Mouse (Mus musculus): Measurements from ENCODE around the gene Arhgap19. TPM values are rescaled to one million over a fixed set of nuclear protein-coding genes. Genes with fewer than 3 reads are reported as not detected.

Gene Arhgap19
- polyA plus RNA-seq, 1 experiment from 2014 or later = 25.6 TPM

DNA sequence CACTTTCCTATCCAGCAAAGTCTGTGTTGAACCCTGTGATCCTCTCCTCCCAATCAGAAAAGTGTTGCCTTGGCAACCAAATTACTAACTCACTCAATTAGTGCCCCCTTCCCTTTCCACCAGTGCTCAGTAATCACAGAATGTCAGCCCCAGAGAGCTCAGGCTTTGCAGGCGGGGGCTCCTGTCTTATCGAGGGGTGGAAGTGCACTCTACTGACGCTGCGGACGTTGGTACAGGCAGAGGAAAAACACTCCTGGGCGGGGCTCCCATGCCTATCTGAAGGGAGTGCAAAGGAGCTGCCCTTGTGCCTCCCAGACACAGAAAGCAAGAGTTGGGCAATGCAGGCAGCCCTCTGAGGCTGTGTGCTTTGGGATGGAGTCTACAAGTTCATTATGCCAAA lies 34.0 kb upstream of the Arhgap19 start:
- ATAC-seq (ENCODE audit: low read depth) = peak; percentile 87
- Histone ChIP-seq H3K4me2 (ENCODE audit: low read depth, low read length) (peak overlapping the region; percentile 56), H3K4me3 (ENCODE audit: low read depth, low read length) (peak overlapping the region; percentile 23), H3K4me1 (ENCODE audit: control insufficient read depth, low read depth, low read length) (peaks cover 74% of the 10 kb centered on the region), H3K9me3 (replicated peaks; ENCODE audit: control insufficient read depth, low read length) (no peaks in the 10 kb centered on the region), H3K36me3 (ENCODE audit: control insufficient read depth, insufficient read depth) (no peaks in the 10 kb centered on the region), H3K27ac (ENCODE audit: low read length) (peak overlapping the region; percentile 89), H3K27me3 (ENCODE audit: control insufficient read depth, insufficient read depth, low read depth, low read length) (no peaks in the 10 kb centered on the region), H3K9ac (ENCODE audit: low read depth, low read length) (peak overlapping the region; percentile 17; the same call in 1 of the 2 replicates)
- 3% methylated on average over 6 of the region's 6 CpGs for WGBS (ENCODE audit: insufficient replicate concordance)

DNA sequence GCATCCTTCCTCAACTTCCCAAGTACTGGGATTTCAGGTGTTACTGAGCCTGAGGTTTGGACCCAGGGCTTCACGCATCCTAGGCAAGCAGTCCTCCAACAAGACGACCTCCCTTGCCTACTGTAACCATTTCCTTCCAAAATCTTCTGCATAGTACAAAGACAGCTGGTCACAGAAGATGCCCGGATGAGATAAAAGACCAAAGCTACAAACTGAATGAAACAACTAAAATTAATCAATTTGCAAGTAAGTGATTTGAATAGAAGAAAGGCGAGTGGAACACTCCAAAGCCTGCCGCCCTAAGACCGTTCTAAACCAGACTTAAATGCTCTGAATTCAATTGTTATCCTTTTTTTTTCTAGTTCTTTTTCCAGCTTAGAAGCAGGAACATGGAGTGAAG lies 33.6 kb upstream of the Arhgap19 start:
- peaks cover 73% of the 10 kb centered on the region for H3K4me1 ChIP-seq (ENCODE audit: control insufficient read depth, low read depth, low read length)
- ATAC-seq (ENCODE audit: low read depth) = no peak
- no peak overlapping the region; the same call in 1 of the 2 replicates for H3K4me3 ChIP-seq (ENCODE audit: low read depth, low read length)
- H3K9me3 ChIP-seq (replicated peaks; ENCODE audit: control insufficient read depth, low read length) = no peaks in the 10 kb centered on the region
- peak overlapping the region; percentile 56 for H3K4me2 ChIP-seq (ENCODE audit: low read depth, low read length)
- peak overlapping the region; percentile 89 for H3K27ac ChIP-seq (ENCODE audit: low read length)
- no peak overlapping the region for H3K9ac ChIP-seq (ENCODE audit: low read depth, low read length)
- 35% methylated on average over 6 of the region's 6 CpGs for WGBS (ENCODE audit: insufficient replicate concordance)
- H3K27me3 ChIP-seq (ENCODE audit: control insufficient read depth, insufficient read depth, low read depth, low read length) = no peaks in the 10 kb centered on the region
- H3K36me3 ChIP-seq (ENCODE audit: control insufficient read depth, insufficient read depth) = no peaks in the 10 kb centered on the region

DNA sequence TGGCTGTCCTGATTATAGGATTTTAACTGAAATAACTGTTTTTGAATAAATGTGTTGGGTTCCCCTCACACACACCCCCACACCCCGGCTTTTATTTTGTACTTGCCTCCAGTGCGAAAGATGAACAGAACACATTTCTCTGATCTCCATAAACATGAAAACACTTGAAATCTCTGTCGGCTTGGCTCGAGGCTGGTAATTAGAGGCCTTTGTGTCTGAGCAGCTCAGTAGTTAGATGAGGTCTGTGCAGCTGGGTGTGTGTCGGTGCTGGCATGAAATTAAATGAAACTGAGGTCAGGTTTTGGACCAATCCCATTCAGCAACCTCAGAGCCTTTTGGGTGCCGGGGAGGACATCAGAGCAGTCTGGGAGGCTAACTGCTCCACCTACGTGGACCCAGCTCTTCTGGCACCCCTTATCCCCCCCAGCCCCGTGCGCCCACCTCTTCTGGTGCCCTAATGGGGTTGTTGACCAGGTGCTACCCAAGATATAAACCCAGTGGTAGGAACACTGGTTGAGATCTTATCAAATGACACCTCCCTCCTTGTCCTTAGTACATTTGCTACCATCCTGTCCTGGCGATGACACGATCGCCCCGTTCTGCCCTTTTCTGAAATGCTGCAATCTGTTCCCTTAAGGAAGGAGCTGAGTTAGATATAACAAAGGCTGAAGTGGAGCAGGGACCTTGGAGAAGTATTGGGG lies 30.8 kb upstream of the Arhgap19 start:
- Histone ChIP-seq H3K9ac (ENCODE audit: low read depth, low read length) (peak overlapping the region; percentile 8; the same call in 1 of the 2 replicates), H3K9me3 (replicated peaks; ENCODE audit: control insufficient read depth, low read length) (no peaks in the 10 kb centered on the region), H3K27me3 (ENCODE audit: control insufficient read depth, insufficient read depth, low read depth, low read length) (no peaks in the 10 kb centered on the region), H3K4me2 (ENCODE audit: low read depth, low read length) (peak overlapping the region; percentile 88), H3K4me1 (ENCODE audit: control insufficient read depth, low read depth, low read length) (peaks cover 62% of the 10 kb centered on the region), H3K36me3 (ENCODE audit: control insufficient read depth, insufficient read depth) (no peaks in the 10 kb centered on the region), H3K4me3 (ENCODE audit: low read depth, low read length) (peak overlapping the region; percentile 87), H3K27ac (ENCODE audit: low read length) (peak overlapping the region; percentile 18; the same call in 1 of the 2 replicates)
- no peak for ATAC-seq (ENCODE audit: low read depth)
- WGBS (ENCODE audit: insufficient replicate concordance) = 40% methylated on average over 13 of the region's 13 CpGs

DNA sequence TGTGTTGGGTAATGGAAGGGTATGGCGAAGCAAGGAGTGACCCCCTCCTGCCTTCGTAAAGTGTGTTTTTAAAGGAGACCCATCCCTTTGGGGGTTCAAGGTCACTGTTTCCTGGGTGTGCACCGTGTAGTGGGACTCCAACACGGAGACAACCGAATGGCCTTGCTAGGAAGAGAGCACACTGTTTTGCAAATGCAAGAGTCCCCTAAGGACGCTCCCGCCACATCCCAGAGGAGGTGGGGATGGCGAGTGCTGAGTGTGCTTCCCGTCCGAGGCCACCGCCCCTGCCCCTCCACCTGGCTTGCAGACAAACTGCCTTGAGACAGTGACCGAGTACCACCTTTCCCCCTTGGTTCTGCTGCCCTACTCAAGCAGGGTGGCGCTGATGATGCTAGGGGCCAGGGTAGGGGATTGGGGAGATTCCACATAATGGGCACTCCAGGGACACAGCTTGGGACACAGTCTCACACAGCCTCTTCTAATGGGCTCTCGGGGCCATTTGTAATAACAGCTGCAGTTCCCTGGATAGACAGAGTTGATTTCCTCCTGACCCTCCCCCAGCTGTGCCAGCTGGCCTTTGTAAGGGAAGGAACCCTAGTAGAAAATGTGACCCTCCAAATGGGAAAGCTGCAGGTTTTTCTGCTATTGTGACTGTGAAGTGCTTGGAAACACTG lies 30.0 kb upstream of the Arhgap19 start:
- peak overlapping the region; percentile 54 for H3K27ac ChIP-seq (ENCODE audit: low read length)
- 19% methylated on average over 14 of the region's 14 CpGs for WGBS (ENCODE audit: insufficient replicate concordance)
- ATAC-seq (ENCODE audit: low read depth) = no peak
- H3K9me3 ChIP-seq (replicated peaks; ENCODE audit: control insufficient read depth, low read length) = no peaks in the 10 kb centered on the region
- H3K9ac ChIP-seq (ENCODE audit: low read depth, low read length) = peak overlapping the region; percentile 80
- H3K4me1 ChIP-seq (ENCODE audit: control insufficient read depth, low read depth, low read length) = peaks cover 54% of the 10 kb centered on the region
- no peaks in the 10 kb centered on the region for H3K27me3 ChIP-seq (ENCODE audit: control insufficient read depth, insufficient read depth, low read depth, low read length)
- peak overlapping the region; percentile 88 for H3K4me2 ChIP-seq (ENCODE audit: low read depth, low read length)
- no peaks in the 10 kb centered on the region for H3K36me3 ChIP-seq (ENCODE audit: control insufficient read depth, insufficient read depth)
- peak overlapping the region; percentile 87 for H3K4me3 ChIP-seq (ENCODE audit: low read depth, low read length)

DNA sequence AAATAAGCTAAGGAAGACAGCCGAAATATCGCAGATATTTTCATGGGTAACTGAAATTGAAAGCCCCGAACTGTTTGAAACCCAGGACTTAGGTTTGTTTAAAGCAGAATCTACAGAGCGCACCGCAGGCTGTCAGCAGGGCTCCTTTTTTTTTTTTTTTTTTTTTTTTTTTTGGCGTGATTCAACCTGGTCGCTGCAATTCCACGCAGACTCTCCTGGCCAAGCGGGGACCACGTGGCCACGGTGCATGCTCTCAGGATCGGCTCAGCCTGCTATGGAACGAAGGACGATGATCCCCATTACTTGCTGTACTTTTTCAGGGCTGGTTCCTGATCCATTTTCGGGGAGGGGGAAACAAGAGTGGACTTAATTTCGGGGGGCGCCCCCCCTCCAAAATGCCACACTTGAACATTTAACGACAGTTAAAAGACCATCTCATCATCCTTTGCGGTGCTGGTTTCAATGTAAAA lies 29.3 kb upstream of the Arhgap19 start:
- Histone ChIP-seq H3K4me3 (ENCODE audit: low read depth, low read length) (peak overlapping the region; percentile 87), H3K36me3 (ENCODE audit: control insufficient read depth, insufficient read depth) (no peaks in the 10 kb centered on the region), H3K9me3 (replicated peaks; ENCODE audit: control insufficient read depth, low read length) (no peaks in the 10 kb centered on the region), H3K4me2 (ENCODE audit: low read depth, low read length) (peak overlapping the region; percentile 88), H3K9ac (ENCODE audit: low read depth, low read length) (peak overlapping the region; percentile 80), H3K27ac (ENCODE audit: low read length) (peak overlapping the region; percentile 96), H3K4me1 (ENCODE audit: control insufficient read depth, low read depth, low read length) (peaks cover 47% of the 10 kb centered on the region), H3K27me3 (ENCODE audit: control insufficient read depth, insufficient read depth, low read depth, low read length) (no peaks in the 10 kb centered on the region)
- 1% methylated on average over 18 of the region's 19 CpGs for WGBS (ENCODE audit: insufficient replicate concordance)
- no peak for ATAC-seq (ENCODE audit: low read depth)

DNA sequence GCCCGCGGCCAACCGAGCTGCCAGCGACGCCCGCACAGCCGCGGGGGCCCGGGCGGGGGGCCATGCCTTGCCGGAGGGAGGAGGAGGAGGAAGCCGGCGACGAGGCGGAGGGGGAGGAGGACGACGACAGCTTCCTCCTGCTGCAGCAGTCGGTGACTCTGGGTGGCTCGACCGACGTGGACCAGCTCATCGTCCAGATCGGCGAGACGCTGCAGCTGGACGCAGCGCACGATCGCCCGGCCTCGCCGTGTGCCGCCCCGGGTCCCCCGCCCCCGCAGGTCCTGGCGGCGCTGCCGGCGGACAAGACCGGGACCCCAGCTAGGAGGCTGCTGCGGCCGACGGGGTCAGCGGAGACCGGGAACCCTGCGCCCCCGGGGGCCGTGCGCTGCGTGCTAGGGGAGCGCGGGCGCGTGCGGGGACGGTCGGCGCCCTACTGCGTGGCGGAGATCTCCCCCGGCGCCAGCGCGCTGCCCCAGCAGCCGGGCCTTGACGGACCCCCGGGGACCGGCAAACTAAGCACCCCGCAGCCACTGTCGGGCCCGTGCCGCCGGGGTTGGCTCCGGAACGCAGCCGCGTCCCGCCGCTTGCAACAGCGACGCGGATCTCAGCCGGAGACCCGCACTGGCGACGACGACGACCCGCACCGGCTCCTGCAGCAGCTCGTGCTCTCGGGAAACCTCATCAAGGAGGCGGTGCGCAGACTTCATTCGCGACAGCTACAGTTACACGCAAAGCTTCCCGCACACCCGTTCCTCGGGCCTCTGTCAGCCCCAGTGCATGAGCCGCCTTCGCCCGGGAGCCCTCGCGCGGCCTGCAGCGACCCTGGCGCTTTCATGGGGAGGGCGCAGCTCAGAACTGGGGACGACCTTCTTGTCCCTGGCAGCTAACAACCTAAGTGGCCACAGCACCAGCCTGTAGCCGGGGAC lies 28.5 kb upstream of the Arhgap19 start:
- under 1% methylated on average over 104 of the region's 112 CpGs for WGBS (ENCODE audit: insufficient replicate concordance)
- peaks cover 40% of the 10 kb centered on the region for H3K4me1 ChIP-seq (ENCODE audit: control insufficient read depth, low read depth, low read length)
- H3K27ac ChIP-seq (ENCODE audit: low read length) = peak overlapping the region; percentile 96
- H3K9me3 ChIP-seq (replicated peaks; ENCODE audit: control insufficient read depth, low read length) = no peaks in the 10 kb centered on the region
- peak overlapping the region; percentile 88 for H3K4me2 ChIP-seq (ENCODE audit: low read depth, low read length)
- peak overlapping the region; percentile 80 for H3K9ac ChIP-seq (ENCODE audit: low read depth, low read length)
- no peaks in the 10 kb centered on the region for H3K27me3 ChIP-seq (ENCODE audit: control insufficient read depth, insufficient read depth, low read depth, low read length)
- peak overlapping the region; percentile 87 for H3K4me3 ChIP-seq (ENCODE audit: low read depth, low read length)
- ATAC-seq (ENCODE audit: low read depth) = peak; percentile 53
- no peaks in the 10 kb centered on the region for H3K36me3 ChIP-seq (ENCODE audit: control insufficient read depth, insufficient read depth)

DNA sequence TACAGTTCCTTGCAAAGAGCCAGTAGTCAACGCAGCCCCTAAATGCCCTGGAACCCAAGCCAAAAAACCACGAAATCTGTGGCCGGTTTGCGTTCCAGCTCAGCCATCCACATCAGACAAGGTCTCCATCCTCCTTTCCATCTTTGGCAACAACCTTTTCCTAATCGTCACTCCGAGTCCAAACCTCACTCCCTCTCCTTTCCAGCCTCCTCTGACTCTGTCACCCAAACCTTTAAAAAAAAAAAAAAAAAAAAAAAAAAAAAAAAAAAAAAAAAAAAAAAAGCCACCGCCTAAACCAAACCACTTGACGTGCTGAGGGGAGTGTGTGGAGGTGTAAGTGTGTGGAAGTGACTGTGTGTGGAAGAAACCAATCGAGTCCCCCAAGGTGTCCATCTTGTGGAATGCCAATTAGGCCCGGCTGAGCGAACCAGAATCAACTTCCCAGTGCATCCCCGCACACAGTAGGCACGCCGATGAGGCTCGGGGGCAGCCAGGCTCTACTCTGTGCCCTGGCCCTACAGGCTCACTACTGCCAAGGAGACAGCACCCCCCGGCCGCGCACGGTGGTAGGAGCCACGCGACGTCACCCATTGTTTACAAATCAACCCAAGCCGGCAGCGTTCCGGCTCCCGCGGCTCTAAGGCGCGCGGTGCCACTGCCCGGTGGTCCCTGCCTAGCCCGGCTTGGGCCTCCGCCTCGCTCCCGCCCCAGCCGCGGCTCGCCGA lies 27.7 kb upstream of the Arhgap19 start, which contains the start of gene Frat1:
Frat1 (plus strand) TSS at position 590 of the 725 bp plus-strand sequence.
- no peaks in the 10 kb centered on the region for H3K9me3 ChIP-seq (replicated peaks; ENCODE audit: control insufficient read depth, low read length)
- H3K9ac ChIP-seq (ENCODE audit: low read depth, low read length) = peak within 1 kb of the TSS; percentile 80
- peaks cover 38% of the 10 kb centered on the region for H3K4me1 ChIP-seq (ENCODE audit: control insufficient read depth, low read depth, low read length)
- ATAC-seq (ENCODE audit: low read depth) = peak; percentile 87
- WGBS (ENCODE audit: insufficient replicate concordance) = 1% methylated on average over 39 of the region's 39 CpGs
- H3K36me3 ChIP-seq (ENCODE audit: control insufficient read depth, insufficient read depth) = no peaks in the 10 kb centered on the region
- H3K27me3 ChIP-seq (ENCODE audit: control insufficient read depth, insufficient read depth, low read depth, low read length) = no peaks in the 10 kb centered on the region
- H3K27ac ChIP-seq (ENCODE audit: low read length) = peak within 1 kb of the TSS; percentile 96
- H3K4me2 ChIP-seq (ENCODE audit: low read depth, low read length) = peak within 1 kb of the TSS; percentile 88
- H3K4me3 ChIP-seq (ENCODE audit: low read depth, low read length) = peak within 1 kb of the TSS; percentile 87

DNA sequence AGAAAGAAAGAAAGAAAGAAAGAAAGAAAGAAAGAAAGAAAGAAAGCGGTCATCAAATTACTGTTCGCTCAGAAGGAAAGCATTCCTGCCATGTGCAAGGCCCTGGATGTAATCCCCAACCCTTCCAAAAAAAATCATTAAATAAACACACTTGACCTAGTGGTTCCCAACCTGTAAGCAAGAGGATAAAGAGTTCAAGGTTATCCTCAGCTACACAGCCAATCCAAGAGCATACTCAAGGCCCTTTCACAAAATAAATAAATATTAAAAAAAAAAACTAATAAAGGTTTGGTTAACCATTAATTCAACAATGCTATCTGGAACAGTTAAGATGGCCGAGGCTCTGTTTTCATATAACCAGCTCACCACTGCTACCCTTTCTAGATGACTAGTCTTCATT lies 27.1 kb upstream of the Arhgap19 start:
- H3K4me3 ChIP-seq (ENCODE audit: low read depth, low read length) = peak overlapping the region; percentile 87
- peak overlapping the region; percentile 88 for H3K4me2 ChIP-seq (ENCODE audit: low read depth, low read length)
- H3K27me3 ChIP-seq (ENCODE audit: control insufficient read depth, insufficient read depth, low read depth, low read length) = no peaks in the 10 kb centered on the region
- no peaks in the 10 kb centered on the region for H3K9me3 ChIP-seq (replicated peaks; ENCODE audit: control insufficient read depth, low read length)
- ATAC-seq (ENCODE audit: low read depth) = no peak
- H3K27ac ChIP-seq (ENCODE audit: low read length) = peak overlapping the region; percentile 96
- H3K36me3 ChIP-seq (ENCODE audit: control insufficient read depth, insufficient read depth) = no peaks in the 10 kb centered on the region
- peak overlapping the region; percentile 50; the same call in 1 of the 2 replicates for H3K9ac ChIP-seq (ENCODE audit: low read depth, low read length)
- H3K4me1 ChIP-seq (ENCODE audit: control insufficient read depth, low read depth, low read length) = peaks cover 36% of the 10 kb centered on the region
- 70% methylated on average over 3 of the region's 3 CpGs for WGBS (ENCODE audit: insufficient replicate concordance)
